Mouse (Mus musculus): ENCODE results near the gene Kif21b. TPM values are rescaled to one million over a fixed set of nuclear protein-coding genes. Genes with fewer than 3 reads are reported as not detected.

The Kif21b gene
- total RNA-seq, 2 experiments from 2014 or later = 2.0 TPM

DNA sequence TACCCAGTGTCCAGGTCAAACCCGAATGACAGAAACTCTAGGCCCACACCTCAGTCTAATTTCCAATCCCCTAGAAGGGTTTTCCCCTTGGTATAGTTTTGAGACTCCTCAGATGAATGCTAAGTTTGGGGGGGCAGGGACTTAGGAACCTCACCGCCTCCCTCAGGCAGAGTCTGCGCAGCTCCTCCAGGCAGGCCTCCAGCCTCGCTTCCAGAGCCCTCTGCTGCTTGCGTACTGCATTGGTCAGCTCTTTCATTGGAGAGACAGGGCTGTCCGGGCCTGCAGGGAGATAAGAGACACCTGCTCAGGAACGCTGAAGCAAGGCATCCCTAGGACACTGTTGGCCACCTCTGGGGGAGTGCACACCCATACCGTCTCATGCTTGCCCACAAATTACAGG is 95.4 kb downstream of the Kif21b start:
- no peak for DNase-seq (ENCODE audit: low spot score in 2 of 2)

Other genes with a start within 250 kb of the Kif21b start
- gene Pkp1, start 212.2 kb upstream of the Kif21b start, total RNA-seq (2021) = not detected
- under 1 TPM in 1 of 2 experiments, not detected in 1; 0.10 TPM for gene Igfn1, start 125.0 kb upstream of the Kif21b start, total RNA-seq (2021)
- 10 to 100 TPM; 29.8 to 32.0 TPM for gene Tmem9, start 123.2 kb upstream of the Kif21b start, total RNA-seq (2021)
- gene Ascl5, start 80.6 kb upstream of the Kif21b start, total RNA-seq (2021) = not detected
- under 1 TPM; 0.42 to 0.56 TPM for gene Cacna1s, start 78.6 kb upstream of the Kif21b start, total RNA-seq (2021)
- gene Mroh3, start 81.4 kb downstream of the Kif21b start, total RNA-seq (2021) = not detected
- gene Inava, start 102.9 kb downstream of the Kif21b start, total RNA-seq (2021) = under 1 TPM in 1 of 2 experiments, not detected in 1; 0.29 TPM
- gene Gpr25, start 129.5 kb downstream of the Kif21b start, total RNA-seq (2021) = not detected
- gene Camsap2, start 214.7 kb downstream of the Kif21b start, total RNA-seq (2021) = 10 to 100 TPM; 42.3 to 42.6 TPM

Data from adrenal gland, adult 18-20 months (tissue).